Mouse (Mus musculus): ENCODE results near the gene Eid1. TPM values are rescaled to one million over a fixed set of nuclear protein-coding genes. Genes with fewer than 3 reads are reported as not detected.

Gene Eid1
- polyA plus RNA-seq, 1 experiment: 24.6 TPM

- Histone ChIP-seq H3K4me3 (no peak overlapping the region), H3K4me2 (ENCODE audit: low read depth) (no peak overlapping the region), H3K79me2 (ENCODE audit: control insufficient read depth, insufficient read depth) (no peaks in the 10 kb centered on the region), H3K27me3 (ENCODE audit: control insufficient read depth, insufficient read depth, insufficient read length) (peaks cover 9% of the 10 kb centered on the region), H3ac (ENCODE audit: control insufficient read depth, insufficient read length) (no peak overlapping the region), H3K36me3 (ENCODE audit: control insufficient read depth, insufficient read depth) (no peaks in the 10 kb centered on the region)
- TF ChIP-seq CEBPB (IDR thresholded peaks at IDR 0.05; ENCODE audit: insufficient read depth, poor library complexity, severe bottlenecking): no peak
- TF ChIP-seq MYOG (IDR thresholded peaks at IDR 0.05; ENCODE audit: control insufficient read depth in 1 of 3, insufficient read depth in 1 of 3, insufficient read length in 2 of 3, low read depth in 2 of 3): no peak
- no peak for TF ChIP-seq TCF3 (IDR thresholded peaks at IDR 0.05; ENCODE audit: insufficient read length, low read depth)
- TF ChIP-seq MAX (IDR thresholded peaks at IDR 0.05; ENCODE audit: low read depth): no peak
- TF ChIP-seq POLR2AphosphoS2 (IDR thresholded peaks at IDR 0.05; ENCODE audit: insufficient read length, low read depth): no peak
- TF ChIP-seq MYOD1 (IDR thresholded peaks at IDR 0.05; ENCODE audit: control insufficient read depth in 1 of 3, insufficient read length in 2 of 3, low read depth in 2 of 3): no peak
- no peak for TF ChIP-seq REST (IDR thresholded peaks at IDR 0.05; ENCODE audit: insufficient read depth, insufficient read length)
- no peak for TF ChIP-seq SRF (IDR thresholded peaks at IDR 0.05; ENCODE audit: control insufficient read depth, insufficient read length, low read depth)
- TF ChIP-seq POLR2A (IDR thresholded peaks at IDR 0.05; ENCODE audit: insufficient read length, low read depth): no peak
- TF ChIP-seq TCF12 (IDR thresholded peaks at IDR 0.05; ENCODE audit: insufficient read depth, poor library complexity, severe bottlenecking): no peak
- no peak for TF ChIP-seq USF1 (IDR thresholded peaks at IDR 0.05; ENCODE audit: low read depth)
- TF ChIP-seq E2F4 (IDR thresholded peaks at IDR 0.05; ENCODE audit: insufficient read depth): no peak
Observed at GRCm38 (mm10) chr2:125644912-125645311, 28.0 kb upstream of the Eid1 start.

GRCm38 (mm10) chr2:125650038-125650437 is 22.9 kb upstream of the Eid1 start:
- H3K4me3 ChIP-seq: no peak overlapping the region
- no peak overlapping the region for H3K4me2 ChIP-seq (ENCODE audit: low read depth)
- H3ac ChIP-seq (ENCODE audit: control insufficient read depth, insufficient read length): no peak overlapping the region
- H3K27me3 ChIP-seq (ENCODE audit: control insufficient read depth, insufficient read depth, insufficient read length): peaks cover 6% of the 10 kb centered on the region
- TF ChIP-seq MYOD1 (IDR thresholded peaks at IDR 0.05; ENCODE audit: control insufficient read depth in 1 of 3, insufficient read length in 2 of 3, low read depth in 2 of 3) (peak in 1 of 3 experiments; percentile 4), MAX (IDR thresholded peaks at IDR 0.05; ENCODE audit: low read depth) (no peak), MYOG (IDR thresholded peaks at IDR 0.05; ENCODE audit: control insufficient read depth in 1 of 3, insufficient read depth in 1 of 3, insufficient read length in 2 of 3, low read depth in 2 of 3) (no peak), SRF (IDR thresholded peaks at IDR 0.05; ENCODE audit: control insufficient read depth, insufficient read length, low read depth) (no peak)
- H3K79me2 ChIP-seq (ENCODE audit: control insufficient read depth, insufficient read depth): no peaks in the 10 kb centered on the region
- H3K36me3 ChIP-seq (ENCODE audit: control insufficient read depth, insufficient read depth): no peaks in the 10 kb centered on the region

- H3K4me2 ChIP-seq (ENCODE audit: low read depth): no peak overlapping the region
- no peak overlapping the region for H3K4me3 ChIP-seq
- no peak overlapping the region for H3ac ChIP-seq (ENCODE audit: control insufficient read depth, insufficient read length)
- peaks cover 3% of the 10 kb centered on the region for H3K27me3 ChIP-seq (ENCODE audit: control insufficient read depth, insufficient read depth, insufficient read length)
- no peaks in the 10 kb centered on the region for H3K79me2 ChIP-seq (ENCODE audit: control insufficient read depth, insufficient read depth)
- H3K36me3 ChIP-seq (ENCODE audit: control insufficient read depth, insufficient read depth): no peaks in the 10 kb centered on the region
- TF ChIP-seq MAX (IDR thresholded peaks at IDR 0.05; ENCODE audit: low read depth) (no peak), TCF3 (IDR thresholded peaks at IDR 0.05; ENCODE audit: insufficient read length, low read depth) (no peak), MYOG (IDR thresholded peaks at IDR 0.05; ENCODE audit: control insufficient read depth in 1 of 3, insufficient read depth in 1 of 3, insufficient read length in 2 of 3, low read depth in 2 of 3) (no peak), E2F4 (IDR thresholded peaks at IDR 0.05; ENCODE audit: insufficient read depth) (no peak), REST (IDR thresholded peaks at IDR 0.05; ENCODE audit: insufficient read depth, insufficient read length) (no peak), USF1 (IDR thresholded peaks at IDR 0.05; ENCODE audit: low read depth) (no peak), POLR2A (IDR thresholded peaks at IDR 0.05; ENCODE audit: insufficient read length, low read depth) (no peak), MYOD1 (IDR thresholded peaks at IDR 0.05; ENCODE audit: control insufficient read depth in 1 of 3, insufficient read length in 2 of 3, low read depth in 2 of 3) (no peak), SRF (IDR thresholded peaks at IDR 0.05; ENCODE audit: control insufficient read depth, insufficient read length, low read depth) (no peak), POLR2AphosphoS2 (IDR thresholded peaks at IDR 0.05; ENCODE audit: insufficient read length, low read depth) (no peak), TCF12 (IDR thresholded peaks at IDR 0.05; ENCODE audit: insufficient read depth, poor library complexity, severe bottlenecking) (no peak), CEBPB (IDR thresholded peaks at IDR 0.05; ENCODE audit: insufficient read depth, poor library complexity, severe bottlenecking) (no peak)
Observed at GRCm38 (mm10) chr2:125650742-125651352, 22.0 kb upstream of the Eid1 start.

GRCm38 (mm10) chr2:125651563-125651962 is 21.3 kb upstream of the Eid1 start:
- H3K36me3 ChIP-seq (ENCODE audit: control insufficient read depth, insufficient read depth): no peaks in the 10 kb centered on the region
- H3ac ChIP-seq (ENCODE audit: control insufficient read depth, insufficient read length): no peak overlapping the region
- H3K4me3 ChIP-seq: no peak overlapping the region
- no peak for TF ChIP-seq TCF3 (IDR thresholded peaks at IDR 0.05; ENCODE audit: insufficient read length, low read depth)
- TF ChIP-seq E2F4 (IDR thresholded peaks at IDR 0.05; ENCODE audit: insufficient read depth): no peak
- no peak for TF ChIP-seq POLR2AphosphoS2 (IDR thresholded peaks at IDR 0.05; ENCODE audit: insufficient read length, low read depth)
- no peak for TF ChIP-seq TCF12 (IDR thresholded peaks at IDR 0.05; ENCODE audit: insufficient read depth, poor library complexity, severe bottlenecking)
- no peak for TF ChIP-seq REST (IDR thresholded peaks at IDR 0.05; ENCODE audit: insufficient read depth, insufficient read length)
- peaks cover 3% of the 10 kb centered on the region for H3K27me3 ChIP-seq (ENCODE audit: control insufficient read depth, insufficient read depth, insufficient read length)
- H3K79me2 ChIP-seq (ENCODE audit: control insufficient read depth, insufficient read depth): no peaks in the 10 kb centered on the region
- no peak overlapping the region for H3K4me2 ChIP-seq (ENCODE audit: low read depth)

- Histone ChIP-seq H3K36me3 (ENCODE audit: control insufficient read depth, insufficient read depth) (no peaks in the 10 kb centered on the region), H3ac (ENCODE audit: control insufficient read depth, insufficient read length) (no peak overlapping the region), H3K79me2 (ENCODE audit: control insufficient read depth, insufficient read depth) (no peaks in the 10 kb centered on the region), H3K4me3 (no peak overlapping the region), H3K27me3 (ENCODE audit: control insufficient read depth, insufficient read depth, insufficient read length) (peaks cover 3% of the 10 kb centered on the region), H3K4me2 (ENCODE audit: low read depth) (no peak overlapping the region)
- TF ChIP-seq USF1 (IDR thresholded peaks at IDR 0.05; ENCODE audit: low read depth) (no peak), POLR2A (IDR thresholded peaks at IDR 0.05; ENCODE audit: insufficient read length, low read depth) (no peak), TCF12 (IDR thresholded peaks at IDR 0.05; ENCODE audit: insufficient read depth, poor library complexity, severe bottlenecking) (no peak), REST (IDR thresholded peaks at IDR 0.05; ENCODE audit: insufficient read depth, insufficient read length) (no peak), E2F4 (IDR thresholded peaks at IDR 0.05; ENCODE audit: insufficient read depth) (no peak), SRF (IDR thresholded peaks at IDR 0.05; ENCODE audit: control insufficient read depth, insufficient read length, low read depth) (no peak), TCF3 (IDR thresholded peaks at IDR 0.05; ENCODE audit: insufficient read length, low read depth) (no peak), CEBPB (IDR thresholded peaks at IDR 0.05; ENCODE audit: insufficient read depth, poor library complexity, severe bottlenecking) (no peak), MYOD1 (IDR thresholded peaks at IDR 0.05; ENCODE audit: control insufficient read depth in 1 of 3, insufficient read length in 2 of 3, low read depth in 2 of 3) (no peak), POLR2AphosphoS2 (IDR thresholded peaks at IDR 0.05; ENCODE audit: insufficient read length, low read depth) (no peak), MAX (IDR thresholded peaks at IDR 0.05; ENCODE audit: low read depth) (no peak), MYOG (IDR thresholded peaks at IDR 0.05; ENCODE audit: control insufficient read depth in 1 of 3, insufficient read depth in 1 of 3, insufficient read length in 2 of 3, low read depth in 2 of 3) (no peak)
Observed at GRCm38 (mm10) chr2:125653286-125653685, 19.6 kb upstream of the Eid1 start.

Measured in myocyte (in vitro differentiated cells).